Mouse (Mus musculus) megakaryocyte, embryonic 14.5 days (primary cell): ENCODE measurements around the gene Olfr794.

Experiments
- FLI1 ChIP-seq: IDR thresholded peaks from 2 replicates; pipeline ENCODE4 v1.6.1; 2012; ENCODE audit warnings: low read length, inconsistent platforms, mixed read lengths
- GATA1 ChIP-seq: IDR thresholded peaks from 3 replicates; pipeline ENCODE4 v1.6.1; 2012; ENCODE audit warnings: mixed read lengths, low read length, inconsistent platforms, borderline replicate concordance

- TF ChIP-seq GATA1 (no peak), FLI1 (no peak)
Observed at GRCm38 (mm10) chr10:129549354-129549753, 18.1 kb upstream of the Olfr794 start.
